12 mouse cellular contexts compared by ENCODE assay signal in the genomic region with DNA sequence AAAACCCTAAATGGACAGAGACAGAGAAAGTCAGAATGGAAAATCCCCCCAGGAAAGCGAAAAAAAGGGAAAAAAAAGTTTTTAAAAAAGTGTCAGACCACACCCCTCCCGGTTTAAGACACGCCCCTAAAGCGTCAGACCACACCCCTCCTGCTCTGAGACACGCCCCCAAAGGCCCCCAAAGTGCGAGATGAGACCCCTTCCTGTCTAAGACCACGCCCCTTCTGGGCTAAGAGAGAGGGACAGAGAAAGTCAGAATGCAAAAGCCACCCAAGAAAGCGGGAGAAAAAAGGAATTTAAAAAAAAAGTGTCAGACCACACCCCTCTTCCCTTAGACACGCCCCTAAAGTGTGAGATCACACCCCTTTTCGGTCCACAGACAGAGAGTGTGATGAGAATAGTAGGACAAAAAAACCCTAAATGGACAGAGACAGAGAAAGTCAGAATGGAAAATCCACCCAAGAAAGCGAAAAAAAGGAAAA. TPM values are rescaled to one million over a fixed set of nuclear protein-coding genes. Genes with fewer than 3 reads are reported as not detected.
DNase-seq lines count a peak whose midpoint lies in the region; ATAC-seq lines count a peak whose summit lies in the region.
"Not testable (repeated sequence)": the region's sequence is repeated elsewhere in the genome, so short reads cannot be mapped to it uniquely, and the experiment has no call there.
"Had no signal": no experiment of that assay in that cellular context is flagged by ENCODE, and none has a peak within 500 bp of the region (broad histone marks: within the 10 kb centered on the region; RNA-seq: fewer than 3 reads in every experiment).

No protein-coding gene starts in this region.

- peaks cover 34% of the 10 kb centered on the region for H3K36me3 ChIP-seq in embryonic facial prominence, embryonic 11.5 days (replicated peaks; ENCODE audit: control insufficient read depth, insufficient read depth, low read depth, low read length)
- peaks cover 47% of the 10 kb centered on the region for H3K36me3 ChIP-seq in liver, embryonic 13.5 days
- peaks cover 36% of the 10 kb centered on the region for H3K36me3 ChIP-seq in neural tube, embryonic 11.5 days (ENCODE audit: control insufficient read depth, insufficient read depth, low read length)

- 51% methylated on average over 11 of the region's 11 CpGs for WGBS in embryonic facial prominence, embryonic 11.5 days
- 42% methylated on average over 11 of the region's 11 CpGs for WGBS in liver, embryonic 13.5 days (ENCODE audit: insufficient replicate concordance)
- 56% methylated on average over 11 of the region's 11 CpGs for WGBS in neural tube, embryonic 11.5 days

- peaks cover 38% of the 10 kb centered on the region for H3K9me3 ChIP-seq in embryonic facial prominence, embryonic 11.5 days (replicated peaks; ENCODE audit: control insufficient read depth, low read length)
- H3K9me3 ChIP-seq in liver, embryonic 13.5 days (replicated peaks): peaks cover 51% of the 10 kb centered on the region
- peaks cover 44% of the 10 kb centered on the region for H3K9me3 ChIP-seq in neural tube, embryonic 11.5 days (ENCODE audit: control insufficient read depth, low read length)

- not testable (repeated sequence) for ATAC-seq in embryonic facial prominence, embryonic 11.5 days (replicated peaks; ENCODE audit: insufficient number of reproducible peaks, low FRiP score, low TSS enrichment, low read depth); liver, embryonic 13.5 days (ENCODE audit: low read depth); neural tube, embryonic 11.5 days (ENCODE audit: insufficient read depth, low FRiP score, low TSS enrichment)
- peak; percentile 13 for ATAC-seq in granulocyte monocyte progenitor cell, adult 5-6 weeks (replicated peaks; ENCODE audit: poor library complexity, severe bottlenecking)

- H3K4me2 ChIP-seq in embryonic facial prominence, embryonic 11.5 days (ENCODE audit: low read depth, low read length); liver, embryonic 13.5 days; neural tube, embryonic 11.5 days (ENCODE audit: low read depth): not testable (repeated sequence)

- H3K27ac ChIP-seq in embryonic facial prominence, embryonic 11.5 days (replicated peaks; ENCODE audit: low read depth, low read length); liver, embryonic 13.5 days; neural tube, embryonic 11.5 days (ENCODE audit: low read depth, low read length): not testable (repeated sequence)

- not testable (repeated sequence) for H3K4me1 ChIP-seq in embryonic facial prominence, embryonic 11.5 days (ENCODE audit: control insufficient read depth, insufficient read depth, low read length); liver, embryonic 13.5 days (replicated peaks); neural tube, embryonic 11.5 days (ENCODE audit: control insufficient read depth, insufficient read depth, low read length)

- DNase-seq in CD8-positive naive resting alpha-beta T cell, adult 2 months (ENCODE audit: low read depth in 2 of 2, low spot score in 2 of 2): peak; percentile 37 to 49
- peak; percentile 16 for DNase-seq in adrenal gland, postnatal 25 days
- peak; percentile 53 for DNase-seq in embryonic facial prominence, embryonic 11.5 days (ENCODE audit: low spot score)
- DNase-seq in kidney, adult 9 months: peak; percentile 54
- DNase-seq in liver, embryonic 13.5 days: peak; percentile 20
- peak; percentile 50 for DNase-seq in neural tube, embryonic 11.5 days (ENCODE audit: low spot score)
- peak; percentile 78 for DNase-seq in testis, postnatal 14 days (ENCODE audit: low spot score)

- not testable (repeated sequence) for H3K9ac ChIP-seq in embryonic facial prominence, embryonic 11.5 days (replicated peaks; ENCODE audit: low read length); liver, embryonic 13.5 days; neural tube, embryonic 11.5 days (ENCODE audit: low read length)

- not testable (repeated sequence) for H3K27me3 ChIP-seq in embryonic facial prominence, embryonic 11.5 days (ENCODE audit: control insufficient read depth, insufficient read depth, low read length); liver, embryonic 13.5 days; neural tube, embryonic 11.5 days (ENCODE audit: control insufficient read depth, insufficient read depth, low read length)

- not testable (repeated sequence) for H3K4me3 ChIP-seq in embryonic facial prominence, embryonic 11.5 days (ENCODE audit: low read depth, low read length); liver, embryonic 13.5 days (replicated peaks); neural tube, embryonic 11.5 days (ENCODE audit: low read depth, low read length)

RNA-seq across cellular contexts. Expression of a gene that starts 15.0 kb away (rescaled TPM):
- total RNA-seq in adrenal gland, postnatal 25 days (2021): not detected in 2 replicates
- not detected in 2 replicates for polyA plus RNA-seq in embryonic facial prominence, embryonic 11.5 days (2014; fragmentation: Nextera tagmentation; extraction: Ambion mirVana)
- not detected in 2 replicates for total RNA-seq in granulocyte monocyte progenitor cell, adult 5-6 weeks (2014; fragmentation: Nextera tagmentation)
- not detected in 2 replicates for total RNA-seq in granulocyte monocyte progenitor cell, adult 5-6 weeks (2017)
- polyA plus RNA-seq in liver, embryonic 13.5 days (2015; fragmentation: Nextera tagmentation; extraction: Ambion mirVana): not detected in 2 replicates
- polyA plus RNA-seq in neural tube, embryonic 11.5 days (2014; fragmentation: Nextera tagmentation; extraction: Ambion mirVana): not detected in 2 replicates
- total RNA-seq: left cerebral cortex, adult 18-20 months had no signal
- polyA plus RNA-seq: frontal cortex, adult 2 months; hindbrain, embryonic 15.5 days; midbrain, embryonic 12.5 days had no signal

RNA-seq across cellular contexts. Expression of a gene that starts 45.0 kb away (rescaled TPM):
- not detected in 2 replicates for total RNA-seq in adrenal gland, postnatal 25 days (2021)
- not detected in 2 replicates for polyA plus RNA-seq in embryonic facial prominence, embryonic 11.5 days (2014; fragmentation: Nextera tagmentation; extraction: Ambion mirVana)
- not detected in 2 replicates for total RNA-seq in granulocyte monocyte progenitor cell, adult 5-6 weeks (2014; fragmentation: Nextera tagmentation)
- total RNA-seq in granulocyte monocyte progenitor cell, adult 5-6 weeks (2017): not detected in 2 replicates
- not detected in 2 replicates for polyA plus RNA-seq in liver, embryonic 13.5 days (2015; fragmentation: Nextera tagmentation; extraction: Ambion mirVana)
- polyA plus RNA-seq in neural tube, embryonic 11.5 days (2014; fragmentation: Nextera tagmentation; extraction: Ambion mirVana): not detected in 2 replicates
- total RNA-seq: left cerebral cortex, adult 18-20 months had no signal
- polyA plus RNA-seq: frontal cortex, adult 2 months; hindbrain, embryonic 15.5 days; midbrain, embryonic 12.5 days had no signal

Comparison
In these comparisons a context has a peak if more than half of its experiments do, and no peak if none do; other contexts are left out.
1. DNase-seq: peak in every context shown above with its lines; median percentile 78 in testis, postnatal 14 days; 54 in kidney, adult 9 months; 53 in embryonic facial prominence, embryonic 11.5 days; 50 in neural tube, embryonic 11.5 days; 43 in CD8-positive naive resting alpha-beta T cell, adult 2 months; 20 in liver, embryonic 13.5 days; 16 in adrenal gland, postnatal 25 days.